Mouse (Mus musculus): Measurements from ENCODE around the gene Gstt4.
"Not testable (repeated sequence)": the region's sequence is repeated elsewhere in the genome, so short reads cannot be mapped to it uniquely, and the experiment has no call there.

The Gstt4 gene

DNA sequence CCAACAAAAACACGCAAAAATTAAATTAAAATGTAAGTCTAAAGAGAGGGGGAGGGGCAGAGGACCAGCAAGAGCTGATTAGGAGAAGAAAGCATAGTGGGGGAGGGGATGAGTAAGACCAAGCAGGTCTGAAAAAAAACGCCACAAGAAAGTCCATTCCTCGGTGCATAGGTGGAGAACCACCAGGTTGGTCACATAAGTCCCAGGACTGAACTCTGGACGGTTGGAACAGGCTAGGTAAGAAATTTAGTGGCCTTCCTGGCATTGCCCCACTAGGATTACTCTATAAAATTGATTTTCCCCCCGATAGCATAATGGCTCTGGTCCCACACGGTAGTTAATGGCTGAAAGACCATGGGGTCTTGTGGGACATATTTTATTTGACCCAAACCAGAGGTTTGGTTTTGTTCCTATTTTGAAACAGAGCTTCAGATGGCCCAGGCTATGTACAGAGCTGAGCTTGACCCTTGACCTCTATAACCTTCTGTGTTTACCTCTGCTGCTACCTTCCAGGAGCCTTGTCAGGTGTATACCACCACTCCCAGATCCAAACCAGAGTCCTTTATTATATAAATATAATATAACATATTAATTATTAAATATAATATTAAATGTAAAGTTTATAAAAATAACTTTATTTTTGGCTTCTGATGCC is 33.1 kb downstream of the Gstt4 start:
- no peak for DNase-seq (ENCODE audit: low spot score)

DNA sequence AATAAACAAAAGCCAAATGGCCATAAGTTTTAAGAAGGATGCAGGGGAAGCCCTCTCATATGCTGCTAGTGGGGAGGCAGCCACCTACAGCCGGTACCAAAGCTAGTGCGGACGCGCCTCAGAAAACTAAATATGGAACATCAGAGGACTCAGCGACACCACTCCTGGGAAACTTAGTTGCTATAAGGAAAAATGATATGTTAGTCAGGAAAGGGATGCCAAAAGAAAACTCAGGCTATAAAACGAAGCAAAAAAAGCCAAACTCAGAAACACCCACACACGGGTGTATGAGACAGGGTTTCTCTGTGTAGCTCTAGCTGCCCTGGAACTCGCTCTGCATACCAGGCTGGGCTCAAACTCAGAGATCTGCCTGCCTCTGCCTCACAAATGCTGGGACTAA is 34.1 kb downstream of the Gstt4 start:
- no peak for DNase-seq (ENCODE audit: low spot score)

DNA sequence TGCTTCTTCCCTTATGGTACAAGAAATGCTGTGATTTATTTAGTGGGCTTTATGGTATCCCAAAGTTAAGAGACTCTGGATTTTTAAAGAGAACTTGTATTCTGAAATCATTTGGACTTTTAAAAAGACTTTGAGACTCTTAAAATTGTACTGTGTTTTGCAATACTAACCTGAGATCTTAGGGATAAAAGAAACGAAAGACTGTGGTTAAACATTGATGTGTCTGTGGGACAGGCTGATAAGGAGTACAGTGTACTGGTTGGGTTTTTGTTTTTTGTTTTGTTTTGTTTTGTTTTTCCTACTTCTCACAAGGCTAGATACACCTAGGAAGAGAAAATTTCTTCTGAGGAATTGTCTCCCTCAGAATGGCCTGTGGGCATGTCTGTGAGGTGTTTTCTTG is 36.9 kb downstream of the Gstt4 start:
- no peak for DNase-seq (ENCODE audit: low spot score)

DNA sequence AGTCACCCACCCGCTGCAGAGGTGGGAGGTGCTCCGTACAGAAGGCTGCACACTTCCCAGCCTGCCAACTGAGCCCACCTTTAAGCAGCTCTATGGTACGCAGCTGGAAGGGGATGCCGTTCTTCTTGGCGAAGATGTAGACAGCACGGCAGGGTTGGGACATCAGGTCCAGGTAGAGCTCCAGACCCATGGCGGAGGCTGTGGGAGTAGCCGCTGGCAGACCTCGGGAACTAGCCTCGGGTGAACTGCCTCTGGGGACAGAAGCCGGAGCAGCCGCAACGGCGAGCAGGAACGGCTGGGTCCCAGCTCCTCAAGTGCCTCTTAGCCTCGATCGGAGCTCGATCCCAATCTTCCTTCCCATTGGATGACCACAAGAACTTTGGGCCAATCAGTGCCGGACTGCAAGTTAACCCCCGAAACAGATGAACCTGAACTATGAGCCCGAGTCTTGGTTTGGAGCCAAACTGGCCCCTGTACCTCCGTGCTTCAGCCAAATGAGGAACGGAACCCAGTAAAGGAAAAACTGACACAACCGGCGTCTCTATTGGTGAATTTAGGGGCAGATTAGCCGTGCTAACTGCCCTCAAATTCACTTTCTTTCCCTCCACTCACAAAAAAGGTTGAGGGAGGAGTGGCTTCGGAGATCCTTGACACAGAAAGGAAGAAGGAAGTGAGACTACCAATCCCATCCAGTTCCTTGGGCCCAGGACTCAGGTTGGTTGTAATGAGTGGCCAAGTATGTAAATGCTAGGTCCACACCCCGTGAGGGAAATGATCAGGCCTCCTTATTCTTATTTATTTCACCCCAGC is 41.4 kb downstream of the Gstt4 start, which contains the start of the genes Gm20441 and Gstt3:
TSS of gene Gm20441 (minus strand) at position 186 of the 810 bp plus-strand sequence.
TSS of gene Gstt3 (minus strand) at position 646 of the 810 bp plus-strand sequence.
- DNase-seq (ENCODE audit: low spot score): no peak

DNA sequence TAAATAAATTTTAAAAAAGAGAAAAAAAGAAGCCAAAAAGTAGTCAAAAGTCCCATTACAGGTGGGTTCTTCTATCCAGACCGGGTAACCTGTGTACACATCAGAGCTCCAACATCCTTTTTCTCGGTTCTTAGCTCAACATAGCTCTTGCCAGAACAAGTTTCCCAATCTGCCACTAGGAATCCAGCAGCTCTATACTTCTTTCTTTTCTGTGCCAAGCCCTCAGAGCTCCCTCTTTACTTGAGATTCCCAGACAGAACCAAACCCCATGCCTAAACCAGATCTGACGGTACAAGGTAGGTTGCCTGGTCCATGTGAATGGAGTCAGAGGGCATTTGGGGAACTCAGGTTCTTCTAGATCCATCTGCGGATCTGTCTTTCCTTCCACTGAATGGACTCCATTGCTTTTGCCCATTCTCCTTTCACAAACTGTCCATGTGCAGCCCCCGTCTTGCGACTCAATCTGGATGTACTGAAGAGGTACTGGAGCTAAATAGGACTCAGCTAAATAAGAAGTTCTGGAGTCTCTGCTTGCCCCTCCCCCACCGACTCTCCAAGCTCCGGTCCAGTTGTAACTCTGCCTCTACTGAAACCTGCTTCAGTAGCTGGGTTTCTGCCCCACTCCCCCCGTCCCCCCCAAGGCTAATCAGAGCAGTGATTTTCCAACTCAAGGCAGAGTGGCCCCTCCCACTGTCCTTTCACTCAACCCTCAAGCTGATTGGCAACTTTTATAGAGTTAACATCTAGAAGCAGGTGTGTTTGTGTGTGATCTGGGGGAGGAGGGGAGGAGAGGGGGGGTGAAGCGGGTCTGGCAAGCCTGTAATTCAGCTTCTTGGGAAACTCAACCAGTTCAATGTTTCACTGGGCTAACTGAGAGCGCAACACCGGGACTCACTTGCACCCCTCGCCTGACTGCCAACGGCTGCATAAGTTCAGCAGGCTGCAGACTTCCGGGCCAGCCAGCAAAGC is 42.9 kb downstream of the Gstt4 start:
- DNase-seq (ENCODE audit: low spot score): no peak

DNA sequence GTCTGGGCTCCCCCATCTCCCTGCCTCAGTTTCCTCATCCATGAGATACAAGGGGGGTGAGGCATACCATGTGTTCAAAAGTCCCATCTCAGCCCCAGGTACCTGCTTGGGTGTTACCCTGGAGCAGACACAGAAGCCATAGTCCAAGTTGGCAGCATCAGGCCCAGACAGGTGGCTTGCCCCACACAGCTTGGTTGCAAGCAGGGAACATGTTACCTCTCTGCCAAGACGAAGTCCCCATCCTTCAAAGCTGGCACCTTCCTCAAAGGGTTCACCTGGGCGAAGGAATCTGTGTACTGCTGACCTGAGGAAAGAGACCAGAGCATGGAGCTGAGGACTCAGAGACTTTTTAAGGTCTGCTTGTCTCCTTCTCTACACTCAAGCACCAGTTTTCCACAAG is 44.5 kb downstream of the Gstt4 start:
- no peak for DNase-seq (ENCODE audit: low spot score)

DNA sequence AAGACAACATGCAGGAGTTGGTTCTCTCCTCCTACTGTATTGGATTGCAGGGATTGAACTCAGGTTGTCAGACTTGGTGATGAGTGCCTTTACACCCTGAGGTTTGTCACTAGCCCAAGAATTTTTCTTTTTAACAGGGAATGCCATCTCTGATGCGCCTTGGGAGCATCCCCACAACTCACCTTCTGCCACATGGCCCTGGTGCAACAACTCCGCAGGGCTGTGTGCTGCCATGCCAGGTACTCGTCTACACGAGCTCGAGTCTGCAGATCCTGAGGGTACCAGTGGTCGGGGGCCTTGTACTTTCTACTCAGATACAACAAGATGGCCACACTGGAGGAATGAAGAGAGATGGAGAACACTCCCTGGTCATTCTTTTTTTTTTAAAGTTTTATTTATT is 45.8 kb downstream of the Gstt4 start:
- DNase-seq (ENCODE audit: low spot score): no peak

DNA sequence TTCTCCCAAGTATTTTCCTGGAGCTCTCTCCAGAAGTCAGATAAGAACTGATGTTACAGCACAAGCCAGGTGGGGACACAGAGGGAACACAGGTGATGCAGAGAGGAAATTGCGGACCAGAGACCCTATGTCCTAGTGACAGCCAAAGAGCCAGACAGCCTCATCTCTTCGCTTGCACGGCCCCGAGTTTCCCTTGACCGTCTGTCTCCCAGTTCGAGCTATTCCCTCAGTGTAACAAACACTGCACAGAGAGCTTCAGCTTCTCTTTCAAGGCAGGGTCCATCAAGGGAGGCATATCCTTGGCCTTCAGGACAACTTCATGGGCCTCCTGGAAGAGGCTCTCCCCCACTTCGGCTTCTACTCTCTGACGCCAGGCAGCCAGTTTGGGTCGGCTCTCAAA is 47.8 kb downstream of the Gstt4 start:
- DNase-seq (ENCODE audit: low spot score): no peak

DNA sequence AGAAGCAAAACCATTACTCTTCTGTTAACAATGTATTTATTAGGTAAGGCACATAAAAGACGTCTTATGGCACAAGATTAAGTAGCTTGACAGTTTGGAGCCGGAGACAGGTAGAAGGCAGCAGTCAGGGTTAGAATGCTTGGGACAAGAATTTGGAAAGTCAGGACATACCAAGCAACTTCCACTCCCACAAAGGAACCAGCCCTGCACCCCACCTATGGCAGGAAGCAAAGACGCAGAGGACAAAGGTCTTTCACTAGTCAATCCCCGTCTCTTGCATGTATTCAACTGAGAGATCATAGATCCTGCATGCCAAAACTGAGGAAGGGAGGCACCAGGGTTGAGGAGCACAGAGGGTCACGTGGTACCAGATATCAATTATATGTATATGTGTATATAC is 48.2 kb downstream of the Gstt4 start:
- DNase-seq (ENCODE audit: low spot score): no peak

DNA sequence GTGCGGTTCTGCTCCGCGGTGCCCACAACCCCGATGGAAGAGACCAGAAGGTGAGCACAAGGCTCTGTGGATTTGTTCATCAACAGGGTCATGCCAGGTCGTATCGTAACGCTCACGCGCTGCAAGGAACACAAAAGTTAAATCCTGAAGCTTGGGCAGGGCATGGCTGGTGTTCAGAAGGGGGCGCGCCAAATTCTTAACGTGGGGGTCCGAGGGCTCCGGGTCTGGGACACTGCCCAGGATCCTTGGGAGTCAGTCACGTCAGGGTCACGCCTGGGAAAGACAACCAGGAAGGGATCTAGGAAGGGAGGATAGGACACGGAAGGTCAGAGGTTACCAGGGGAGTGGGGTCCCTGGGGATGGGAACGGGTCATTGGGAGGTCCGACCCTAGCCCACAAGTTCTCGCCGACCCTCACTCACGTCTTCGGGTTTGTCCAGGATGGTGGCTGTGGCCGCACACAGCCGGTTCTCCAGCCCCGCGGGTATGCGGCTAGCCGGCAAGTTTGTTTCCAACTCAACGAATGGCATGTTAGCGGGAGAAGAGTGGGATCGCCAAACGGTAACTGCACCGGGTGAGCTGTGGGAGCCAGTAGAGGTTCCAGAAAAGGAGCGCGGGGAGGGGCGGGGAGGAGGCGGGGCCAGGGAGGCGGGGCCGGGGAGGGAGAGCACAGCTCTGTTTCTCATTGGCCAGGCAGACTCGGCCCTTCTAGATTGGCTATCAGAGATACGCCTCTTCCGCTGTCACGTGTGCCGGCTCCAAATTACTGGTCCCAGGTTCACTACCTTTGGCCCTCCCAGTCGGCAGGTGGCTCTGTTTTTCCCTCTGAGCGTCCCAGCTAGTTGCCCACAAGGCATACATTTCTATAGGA is 49.3 kb downstream of the Gstt4 start, which contains the start of gene Ddt:
TSS of gene Ddt (minus strand) at position 620 of the 870 bp plus-strand sequence.
- peak; percentile 51 for DNase-seq (ENCODE audit: low spot score)

DNA sequence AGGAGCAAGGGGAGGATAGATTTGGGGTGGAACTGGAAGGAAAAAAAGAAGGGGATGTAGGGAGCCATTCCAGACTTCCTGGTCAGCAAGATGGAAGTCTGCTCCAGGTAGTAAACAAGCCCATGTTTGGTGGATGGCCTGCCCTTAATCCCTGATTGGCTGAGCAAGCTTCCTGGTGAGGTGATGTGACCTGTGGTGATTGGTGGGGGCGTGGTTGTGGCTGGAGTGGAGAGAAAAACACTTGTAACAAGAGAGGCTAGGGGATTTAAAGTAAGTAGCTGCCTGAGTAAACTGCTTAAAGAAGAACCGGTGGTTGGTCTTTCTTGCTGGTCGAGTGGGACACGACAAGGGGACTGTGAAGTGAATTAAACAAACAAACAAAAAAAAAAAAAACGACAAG is 54.6 kb downstream of the Gstt4 start:
- DNase-seq (ENCODE audit: low spot score): not testable (repeated sequence)

DNA sequence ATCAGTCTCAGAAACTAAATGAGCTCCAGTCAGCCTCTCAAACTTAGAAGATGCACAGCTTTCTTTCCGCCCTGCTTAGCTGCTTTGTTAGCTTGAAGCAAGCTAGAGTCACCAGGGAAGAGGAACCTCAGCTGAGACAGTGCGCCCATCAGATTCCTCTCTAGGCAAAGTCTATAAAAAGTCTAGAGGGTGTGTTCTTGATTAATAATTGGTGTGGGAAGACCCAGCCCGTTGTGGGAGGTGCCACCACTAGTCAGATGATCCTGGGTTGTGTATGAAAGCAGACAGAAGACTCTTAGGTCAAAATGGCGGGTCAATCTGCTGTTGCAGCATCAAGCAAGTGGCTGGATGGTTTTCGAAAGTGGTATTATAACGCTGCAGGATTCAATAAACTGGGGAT is 55.5 kb downstream of the Gstt4 start:
- no peak for DNase-seq (ENCODE audit: low spot score)

All from urinary bladder, postnatal 10 days (tissue).